Mouse (Mus musculus): ENCODE results near the gene Cdc26.

GRCm38 (mm10) chr4:62374342-62374741 lies 34.1 kb downstream of the Cdc26 start:
- TF ChIP-seq CTCF (IDR thresholded peaks at IDR 0.05; ENCODE audit: borderline replicate concordance, control insufficient read depth, extremely low read depth, insufficient read depth, low read length, poor library complexity) (no peak), POLR2A (IDR thresholded peaks at IDR 0.05; ENCODE audit: control insufficient read depth, extremely low read depth, insufficient read depth, low read length, poor library complexity) (no peak)

Data from thymus, adult 2 months (tissue).